Mouse (Mus musculus): ENCODE results near the gene Xpo4. TPM values are rescaled to one million over a fixed set of nuclear protein-coding genes. Genes with fewer than 3 reads are reported as not detected.
A peak's percentile ranks its signal among the peaks of the same experiment; 100 is the strongest.

Gene Xpo4
- polyA plus RNA-seq, 1 experiment from 2014 or later: 17.5 TPM

- WGBS (ENCODE audit: insufficient replicate concordance): 81% methylated on average over 5 of the region's 5 CpGs
- peaks cover 25% of the 10 kb centered on the region for H3K36me3 ChIP-seq
- no peak overlapping the region for H3K27ac ChIP-seq
- ATAC-seq (ENCODE audit: low read depth) (no peak), DNase-seq (no peak)
- H3K4me2 ChIP-seq: no peak overlapping the region
- no peak overlapping the region for H3K4me3 ChIP-seq (replicated peaks)
- H3K4me1 ChIP-seq (replicated peaks): no peaks in the 10 kb centered on the region; the same call in 1 of the 2 replicates
- no peaks in the 10 kb centered on the region for H3K27me3 ChIP-seq
- H3K9me3 ChIP-seq (replicated peaks): no peaks in the 10 kb centered on the region
- H3K9ac ChIP-seq: no peak overlapping the region
These were observed 31.1 kb downstream of the Xpo4 start for GRCm38 (mm10) chr14:57634141-57634540.

DNA sequence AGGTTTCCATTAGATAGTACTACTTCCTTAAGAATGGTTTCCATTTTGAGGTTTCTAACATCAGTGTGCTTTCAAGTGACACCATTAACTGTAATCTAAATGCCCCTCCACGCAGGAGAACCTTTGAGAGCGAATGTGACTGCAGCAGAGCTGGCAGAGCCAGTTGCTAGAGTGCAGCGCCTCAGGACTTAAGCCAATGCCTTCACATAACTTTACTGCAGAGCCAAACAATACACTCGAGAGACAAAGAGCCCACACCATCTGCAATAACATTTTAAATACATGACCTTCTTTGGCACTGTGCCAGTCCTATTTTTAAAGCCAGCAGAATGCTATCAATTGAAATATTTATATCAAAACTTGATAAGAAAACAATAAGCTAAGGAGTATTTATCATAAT is 35.6 kb downstream of the Xpo4 start:
- Histone ChIP-seq H3K9ac (no peak overlapping the region), H3K9me3 (replicated peaks) (no peaks in the 10 kb centered on the region), H3K27ac (no peak overlapping the region), H3K36me3 (peaks cover 50% of the 10 kb centered on the region), H3K4me3 (replicated peaks) (no peak overlapping the region), H3K4me1 (replicated peaks) (no peaks in the 10 kb centered on the region), H3K4me2 (no peak overlapping the region), H3K27me3 (no peaks in the 10 kb centered on the region)
- WGBS (ENCODE audit: insufficient replicate concordance): 75% methylated on average over 4 of the region's 4 CpGs
- ATAC-seq (ENCODE audit: low read depth): no peak
- DNase-seq: no peak

DNA sequence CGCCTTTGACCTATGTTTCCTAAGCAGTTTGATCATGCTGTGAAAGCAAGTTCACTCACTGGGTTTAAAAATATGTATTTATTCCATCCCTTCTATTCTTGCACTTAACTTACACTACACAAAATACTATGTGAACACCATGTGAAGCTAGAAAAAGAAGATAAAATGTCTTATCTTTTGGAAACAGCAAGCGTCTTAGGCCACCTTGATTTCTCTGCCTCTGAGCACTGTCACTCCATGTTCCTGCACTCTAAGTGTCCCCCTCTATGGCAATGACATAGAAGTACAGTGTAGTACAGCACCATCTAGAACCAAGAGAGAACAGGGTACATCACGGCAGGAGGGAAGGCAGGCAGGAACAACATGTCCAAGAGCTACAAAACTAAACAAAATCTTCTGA is 42.3 kb downstream of the Xpo4 start:
- H3K9me3 ChIP-seq (replicated peaks): no peaks in the 10 kb centered on the region
- WGBS (ENCODE audit: insufficient replicate concordance): 51% methylated on average over 3 of the region's 3 CpGs
- H3K27ac ChIP-seq: no peak overlapping the region
- no peak overlapping the region for H3K4me2 ChIP-seq
- H3K36me3 ChIP-seq: peaks cover 71% of the 10 kb centered on the region
- peaks cover 16% of the 10 kb centered on the region for H3K4me1 ChIP-seq (replicated peaks)
- ATAC-seq (ENCODE audit: low read depth) (peak; percentile 83), DNase-seq (no peak)
- H3K4me3 ChIP-seq (replicated peaks): no peak overlapping the region
- no peak overlapping the region for H3K9ac ChIP-seq
- no peaks in the 10 kb centered on the region for H3K27me3 ChIP-seq

GRCm38 (mm10) chr14:57621699-57622098 is 43.5 kb downstream of the Xpo4 start:
- Histone ChIP-seq H3K27ac (no peak overlapping the region), H3K36me3 (peaks cover 63% of the 10 kb centered on the region), H3K4me2 (no peak overlapping the region), H3K9ac (no peak overlapping the region), H3K27me3 (no peaks in the 10 kb centered on the region), H3K9me3 (replicated peaks) (no peaks in the 10 kb centered on the region), H3K4me3 (replicated peaks) (no peak overlapping the region), H3K4me1 (replicated peaks) (peaks cover 16% of the 10 kb centered on the region)
- 86% methylated on average over 4 of the region's 4 CpGs for WGBS (ENCODE audit: insufficient replicate concordance)
- no peak for ATAC-seq (ENCODE audit: low read depth)
- DNase-seq: no peak

DNA sequence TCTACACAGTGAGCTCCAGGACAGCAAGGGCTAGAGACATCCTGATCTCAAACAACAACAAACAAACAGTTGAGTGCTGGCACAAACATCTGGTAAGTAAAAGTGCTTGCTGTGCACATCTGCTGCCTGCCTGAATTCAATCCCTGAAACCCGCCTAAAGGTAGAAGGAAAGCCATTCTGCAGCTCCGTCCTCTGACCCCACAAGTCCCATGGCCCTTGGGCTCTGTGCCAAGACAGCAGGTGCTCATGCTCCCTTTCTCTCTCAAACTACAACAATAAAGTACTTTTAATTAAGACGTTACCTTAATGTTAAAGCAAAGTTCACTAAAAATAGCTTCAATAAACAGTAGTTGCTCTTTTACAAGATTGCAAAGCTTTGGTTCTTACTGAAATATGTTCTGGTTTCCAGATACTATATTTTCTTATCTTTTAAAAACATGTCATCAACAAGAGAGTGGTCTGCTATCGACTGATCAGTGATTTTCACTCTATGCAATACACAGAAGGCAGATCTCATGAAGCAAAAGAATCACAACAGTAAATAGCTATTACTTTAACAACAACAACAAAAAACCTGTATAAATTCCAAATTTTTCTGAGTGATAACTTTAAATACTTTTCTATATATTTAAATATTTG is 44.5 kb downstream of the Xpo4 start:
- Histone ChIP-seq H3K27me3 (no peaks in the 10 kb centered on the region), H3K36me3 (peaks cover 62% of the 10 kb centered on the region), H3K4me1 (replicated peaks) (peaks cover 16% of the 10 kb centered on the region), H3K9ac (no peak overlapping the region), H3K4me2 (no peak overlapping the region), H3K27ac (no peak overlapping the region), H3K4me3 (replicated peaks) (no peak overlapping the region), H3K9me3 (replicated peaks) (no peaks in the 10 kb centered on the region)
- no peak for DNase-seq
- no peak for ATAC-seq (ENCODE audit: low read depth)
- WGBS (ENCODE audit: insufficient replicate concordance): 67% methylated on average over 4 of the region's 4 CpGs

- no peak overlapping the region for H3K4me3 ChIP-seq (replicated peaks)
- H3K27me3 ChIP-seq: no peaks in the 10 kb centered on the region
- no peak for ATAC-seq (ENCODE audit: low read depth)
- H3K4me1 ChIP-seq (replicated peaks): peaks cover 16% of the 10 kb centered on the region
- no peak for DNase-seq
- WGBS (ENCODE audit: insufficient replicate concordance): 53% methylated on average over 2 of the region's 2 CpGs
- no peak overlapping the region for H3K9ac ChIP-seq
- H3K9me3 ChIP-seq (replicated peaks): no peaks in the 10 kb centered on the region
- H3K36me3 ChIP-seq: peaks cover 60% of the 10 kb centered on the region
- H3K4me2 ChIP-seq: no peak overlapping the region
- no peak overlapping the region for H3K27ac ChIP-seq
These were observed 45.7 kb downstream of the Xpo4 start for GRCm38 (mm10) chr14:57619487-57619886.

DNA sequence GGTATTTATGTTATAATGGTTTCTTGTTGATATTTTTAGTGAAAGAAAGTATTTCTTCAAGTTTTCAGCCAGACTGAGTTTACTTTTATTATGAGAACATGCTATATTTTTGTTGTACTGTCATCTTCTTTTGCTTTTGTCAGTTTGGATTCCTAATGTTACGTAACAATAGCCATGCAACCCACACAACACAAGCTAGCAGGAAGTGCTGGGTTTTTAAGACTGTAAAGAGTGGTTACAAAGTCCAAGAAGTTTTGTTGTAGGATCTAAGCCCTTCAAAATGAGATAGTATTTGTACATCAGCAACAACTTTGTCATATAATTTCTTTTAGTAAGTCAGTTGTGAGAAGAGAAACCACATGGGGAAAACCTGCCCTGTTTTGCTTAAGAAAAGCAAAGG is 47.6 kb downstream of the Xpo4 start:
- 85% methylated on average over 1 of the region's 1 CpGs for WGBS (ENCODE audit: insufficient replicate concordance)
- H3K4me1 ChIP-seq (replicated peaks): peaks cover under 1% of the 10 kb centered on the region
- H3K4me3 ChIP-seq (replicated peaks): no peak overlapping the region
- ATAC-seq (ENCODE audit: low read depth) (no peak), DNase-seq (no peak)
- no peak overlapping the region for H3K4me2 ChIP-seq
- no peak overlapping the region for H3K9ac ChIP-seq
- H3K27ac ChIP-seq: no peak overlapping the region
- H3K27me3 ChIP-seq: no peaks in the 10 kb centered on the region
- no peaks in the 10 kb centered on the region for H3K9me3 ChIP-seq (replicated peaks)
- H3K36me3 ChIP-seq: peaks cover 52% of the 10 kb centered on the region

GRCm38 (mm10) chr14:57616339-57616965 is 48.8 kb downstream of the Xpo4 start:
- Histone ChIP-seq H3K27ac (no peak overlapping the region), H3K27me3 (no peaks in the 10 kb centered on the region)
- no peak for DNase-seq

DNA sequence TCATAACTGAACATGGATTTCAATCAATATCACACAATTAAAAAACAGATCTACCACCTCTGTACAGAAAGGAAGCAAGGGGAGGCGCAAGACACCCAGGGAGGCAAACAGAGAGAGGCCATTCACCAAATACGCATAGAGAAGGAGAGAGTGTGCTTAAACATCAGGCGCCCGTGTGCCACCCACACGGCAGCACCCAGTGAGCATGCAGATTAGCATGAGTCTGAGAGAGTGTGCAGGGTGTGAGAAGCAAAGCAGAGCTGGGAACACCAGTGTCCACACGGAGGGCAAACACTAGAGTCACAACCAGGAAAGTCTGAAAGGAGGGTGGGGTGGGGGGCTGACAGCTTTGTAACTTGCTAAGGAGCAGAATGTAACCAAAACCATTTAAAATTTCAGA is 49.4 kb downstream of the Xpo4 start:
- Histone ChIP-seq H3K4me3 (replicated peaks) (no peak overlapping the region), H3K9ac (no peak overlapping the region), H3K4me1 (replicated peaks) (no peaks in the 10 kb centered on the region), H3K4me2 (no peak overlapping the region), H3K27me3 (no peaks in the 10 kb centered on the region), H3K9me3 (replicated peaks) (no peaks in the 10 kb centered on the region), H3K36me3 (peaks cover 46% of the 10 kb centered on the region), H3K27ac (no peak overlapping the region)
- no peak for ATAC-seq (ENCODE audit: low read depth)
- 82% methylated on average over 6 of the region's 6 CpGs for WGBS (ENCODE audit: insufficient replicate concordance)
- DNase-seq: no peak

More at GRCm38 (mm10) chr14:57616339-57616965, 48.8 kb downstream of the Xpo4 start:
- H3K4me1 ChIP-seq (replicated peaks): no peaks in the 10 kb centered on the region
- H3K9ac ChIP-seq: no peak overlapping the region
- 85% methylated on average over 6 of the region's 6 CpGs for WGBS (ENCODE audit: insufficient replicate concordance)
- no peak for ATAC-seq (ENCODE audit: low read depth)
- peaks cover 42% of the 10 kb centered on the region for H3K36me3 ChIP-seq
- no peak overlapping the region for H3K4me2 ChIP-seq
- H3K9me3 ChIP-seq (replicated peaks): no peaks in the 10 kb centered on the region
- no peak overlapping the region for H3K4me3 ChIP-seq (replicated peaks)

- H3K4me3 ChIP-seq (replicated peaks): no peak overlapping the region
- DNase-seq: no peak
- H3K27ac ChIP-seq: no peak overlapping the region
- H3K4me1 ChIP-seq (replicated peaks): peaks cover 5% of the 10 kb centered on the region; the same call in 1 of the 2 replicates
- H3K9ac ChIP-seq: no peak overlapping the region
- no peaks in the 10 kb centered on the region for H3K9me3 ChIP-seq (replicated peaks)
- ATAC-seq (ENCODE audit: low read depth): no peak
- peaks cover 36% of the 10 kb centered on the region for H3K36me3 ChIP-seq
- WGBS (ENCODE audit: insufficient replicate concordance): 88% methylated on average over 2 of the region's 2 CpGs
- H3K4me2 ChIP-seq: no peak overlapping the region
- H3K27me3 ChIP-seq: no peaks in the 10 kb centered on the region
These were observed 54.2 kb downstream of the Xpo4 start for GRCm38 (mm10) chr14:57611034-57611433.

- DNase-seq: no peak
- no peak overlapping the region for H3K4me2 ChIP-seq
- ATAC-seq (ENCODE audit: low read depth): no peak
- H3K4me3 ChIP-seq (replicated peaks): no peak overlapping the region
- no peak overlapping the region for H3K27ac ChIP-seq
- H3K9ac ChIP-seq: no peak overlapping the region
- peaks cover 5% of the 10 kb centered on the region; the same call in 1 of the 2 replicates for H3K4me1 ChIP-seq (replicated peaks)
- no peaks in the 10 kb centered on the region for H3K9me3 ChIP-seq (replicated peaks)
- H3K27me3 ChIP-seq: no peaks in the 10 kb centered on the region
- 75% methylated on average over 4 of the region's 4 CpGs for WGBS (ENCODE audit: insufficient replicate concordance)
- peaks cover 32% of the 10 kb centered on the region for H3K36me3 ChIP-seq
These were observed 55.4 kb downstream of the Xpo4 start for GRCm38 (mm10) chr14:57609816-57610329.

- Histone ChIP-seq H3K27ac (no peak overlapping the region), H3K36me3 (peaks cover 45% of the 10 kb centered on the region)
- 63% methylated on average over 1 of the region's 1 CpGs for WGBS (ENCODE audit: insufficient replicate concordance)
These were observed 57.7 kb downstream of the Xpo4 start for GRCm38 (mm10) chr14:57607500-57607899.

More at GRCm38 (mm10) chr14:57607500-57607899, 57.7 kb downstream of the Xpo4 start:
- H3K4me3 ChIP-seq (replicated peaks): no peak overlapping the region
- H3K4me1 ChIP-seq (replicated peaks): peaks cover 5% of the 10 kb centered on the region; the same call in 1 of the 2 replicates
- ATAC-seq (ENCODE audit: low read depth) (no peak), DNase-seq (no peak)
- no peaks in the 10 kb centered on the region for H3K27me3 ChIP-seq
- H3K4me2 ChIP-seq: no peak overlapping the region
- H3K9ac ChIP-seq: no peak overlapping the region
- no peaks in the 10 kb centered on the region for H3K9me3 ChIP-seq (replicated peaks)

Measured in liver, embryonic 13.5 days (tissue).